Comparison of ENCODE assay signal across 21 mouse cellular contexts in the genomic region with DNA sequence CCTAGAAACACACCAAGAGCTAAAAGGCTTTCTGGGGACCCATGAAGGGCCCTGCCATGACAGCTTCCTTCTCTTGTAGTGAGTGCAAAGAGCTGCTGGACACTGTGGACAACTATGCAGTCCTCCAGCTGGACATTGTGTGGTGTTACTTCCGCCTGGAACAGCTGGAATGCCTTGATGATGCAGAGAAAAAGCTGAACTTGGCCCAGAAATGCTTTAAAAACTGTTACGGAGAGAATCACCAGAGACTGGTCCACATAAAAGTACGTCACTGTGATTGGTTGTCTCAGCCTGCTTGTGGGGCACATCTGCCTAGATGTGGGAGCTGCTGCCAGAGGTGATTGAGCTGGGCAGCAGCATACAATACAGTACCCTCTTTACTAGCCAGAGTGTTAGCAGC. TPM values are rescaled to one million over a fixed set of nuclear protein-coding genes. Genes with fewer than 3 reads are reported as not detected.
DNase-seq lines count a peak whose midpoint lies in the region; ATAC-seq and TF ChIP-seq lines count a peak whose summit lies in the region.
"Had no signal": no experiment of that assay in that cellular context is flagged by ENCODE, and none has a peak within 500 bp of the region (broad histone marks: within the 10 kb centered on the region; RNA-seq: fewer than 3 reads in every experiment).

No protein-coding gene starts in this region.

- no peak for ATAC-seq in midbrain, embryonic 11.5 days (ENCODE audit: low FRiP score)
- no peak for ATAC-seq in midbrain, postnatal 0 days (ENCODE audit: low FRiP score)
- no peak for ATAC-seq in intestine, embryonic 16.5 days
- ATAC-seq: intestine, embryonic 15.5 days had no signal

- no peak overlapping the region for H3K27ac ChIP-seq in heart, adult 2 months
- no peak overlapping the region for H3K27ac ChIP-seq in kidney, adult 2 months (ENCODE audit: insufficient read depth, low read depth, low read length)
- no peak overlapping the region for H3K27ac ChIP-seq in midbrain, embryonic 11.5 days (ENCODE audit: low read depth, low read length)
- no peak overlapping the region for H3K27ac ChIP-seq in midbrain, postnatal 0 days (ENCODE audit: low read depth, low read length)
- H3K27ac ChIP-seq in intestine, embryonic 16.5 days (ENCODE audit: low read length), result no peak overlapping the region
- H3K27ac ChIP-seq: embryonic facial prominence, embryonic 13.5 days; heart, embryonic 15.5 days; intestine, embryonic 15.5 days; macrophage; stomach, embryonic 15.5 days had no signal

- DNase-seq in heart, adult 11 months, result peak; percentile 95
- no peak for DNase-seq in heart, adult 2 months
- peak; percentile 46 for DNase-seq in kidney, adult 2 months
- DNase-seq in kidney, adult 8-10 months, result no peak
- peak; percentile 28 for DNase-seq in midbrain, embryonic 11.5 days (ENCODE audit: low spot score, missing footprints)
- DNase-seq in midbrain, postnatal 0 days (ENCODE audit: low spot score), result no peak
- peak; percentile 55 to 76 for DNase-seq in lung, postnatal 4 days
- DNase-seq: adrenal gland, adult 8-10 months; cerebellum, adult 2 months; gastrocnemius, postnatal 10 days; liver; spleen, adult 18-20 months; thymus, postnatal 14 days had no signal

- TF ChIP-seq POLR2A in heart, adult 2 months (IDR thresholded peaks at IDR 0.05; ENCODE audit: insufficient read depth, low read depth, low read length), result no peak
- no peak for TF ChIP-seq POLR2A in kidney, adult 2 months (IDR thresholded peaks at IDR 0.05; ENCODE audit: low read depth, low read length)

- intact Hi-C loops in heart, adult 2 months (cut with DNase I), result no loop called here

- H3K9ac ChIP-seq in heart, adult 2 months (ENCODE audit: low read depth, low read length), result no peak overlapping the region
- no peak overlapping the region for H3K9ac ChIP-seq in midbrain, embryonic 11.5 days (ENCODE audit: low read length)
- H3K9ac ChIP-seq in midbrain, postnatal 0 days (replicated peaks; ENCODE audit: low read length, poor library complexity, severe bottlenecking), result no peak overlapping the region
- H3K9ac ChIP-seq in intestine, embryonic 16.5 days (ENCODE audit: low read depth, low read length), result no peak overlapping the region
- H3K9ac ChIP-seq: embryonic facial prominence, embryonic 13.5 days; heart, embryonic 15.5 days; intestine, embryonic 15.5 days; stomach, embryonic 15.5 days had no signal

- H3K9me3 ChIP-seq in midbrain, embryonic 11.5 days (ENCODE audit: control insufficient read depth, low read length), result no peaks in the 10 kb centered on the region
- H3K9me3 ChIP-seq in midbrain, postnatal 0 days (ENCODE audit: low read length), result no peaks in the 10 kb centered on the region
- H3K9me3 ChIP-seq in intestine, embryonic 16.5 days (ENCODE audit: control insufficient read depth, low read length), result no peaks in the 10 kb centered on the region
- H3K9me3 ChIP-seq: embryonic facial prominence, embryonic 13.5 days; heart, embryonic 15.5 days; intestine, embryonic 15.5 days; stomach, embryonic 15.5 days had no signal

- 72% methylated on average over 3 of the region's 3 CpGs for WGBS in heart, adult 2 months
- WGBS in kidney, adult 2 months, result 82% methylated on average over 3 of the region's 3 CpGs
- 89% methylated on average over 3 of the region's 3 CpGs for WGBS in midbrain, embryonic 11.5 days
- 85% methylated on average over 3 of the region's 3 CpGs for WGBS in midbrain, postnatal 0 days
- 82% methylated on average over 3 of the region's 3 CpGs for WGBS in intestine, embryonic 16.5 days

- no peaks in the 10 kb centered on the region; the same call in 1 of the 2 replicates for H3K4me1 ChIP-seq in heart, adult 2 months (ENCODE audit: control insufficient read depth, insufficient read depth, low read length)
- H3K4me1 ChIP-seq in kidney, adult 2 months (ENCODE audit: control insufficient read depth, insufficient read depth, low read length), result no peaks in the 10 kb centered on the region
- 0 out of 2 replicates have a peak, but pooled peaks cover 2% of the 10 kb centered on the region for H3K4me1 ChIP-seq in midbrain, embryonic 11.5 days (ENCODE audit: control insufficient read depth, insufficient read depth, low read length)
- H3K4me1 ChIP-seq in midbrain, postnatal 0 days (ENCODE audit: insufficient read depth, low read length), result no peaks in the 10 kb centered on the region
- no peaks in the 10 kb centered on the region for H3K4me1 ChIP-seq in intestine, embryonic 16.5 days (ENCODE audit: control insufficient read depth, insufficient read depth, low read length)
- H3K4me1 ChIP-seq: embryonic facial prominence, embryonic 13.5 days; heart, embryonic 15.5 days; intestine, embryonic 15.5 days; stomach, embryonic 15.5 days had no signal

- no peak overlapping the region for H3K4me3 ChIP-seq in heart, adult 2 months
- no peak overlapping the region for H3K4me3 ChIP-seq in kidney, adult 2 months (ENCODE audit: insufficient read depth, low read depth, low read length)
- H3K4me3 ChIP-seq in midbrain, embryonic 11.5 days (ENCODE audit: low read depth, low read length), result no peak overlapping the region
- no peak overlapping the region for H3K4me3 ChIP-seq in midbrain, postnatal 0 days (ENCODE audit: low read depth, low read length)
- no peak overlapping the region for H3K4me3 ChIP-seq in intestine, embryonic 16.5 days (ENCODE audit: low read length)
- H3K4me3 ChIP-seq: embryonic facial prominence, embryonic 13.5 days; heart, embryonic 15.5 days; intestine, embryonic 15.5 days; stomach, embryonic 15.5 days had no signal

- no peak for TF ChIP-seq EP300 in heart, adult 2 months (IDR thresholded peaks at IDR 0.05; ENCODE audit: insufficient read depth, low read depth, low read length)

- no peak for TF ChIP-seq CTCF in heart, adult 2 months (IDR thresholded peaks at IDR 0.05)
- no peak for TF ChIP-seq CTCF in kidney, adult 2 months (conservative IDR thresholded peaks at IDR 0.05; ENCODE audit: insufficient read depth, insufficient read length, low read depth, low read length)
- no peak for TF ChIP-seq CTCF in midbrain, postnatal 0 days (IDR thresholded peaks at IDR 0.05)

- H3K27me3 ChIP-seq in heart, adult 2 months (ENCODE audit: control insufficient read depth, insufficient read depth, low read length), result no peaks in the 10 kb centered on the region
- no peaks in the 10 kb centered on the region for H3K27me3 ChIP-seq in kidney, adult 2 months (replicated peaks; ENCODE audit: control insufficient read depth, insufficient read depth, low read length)
- H3K27me3 ChIP-seq in midbrain, embryonic 11.5 days (ENCODE audit: control insufficient read depth, insufficient read depth, low read length), result no peaks in the 10 kb centered on the region
- H3K27me3 ChIP-seq in midbrain, postnatal 0 days (ENCODE audit: insufficient read depth, low read length), result no peaks in the 10 kb centered on the region
- no peaks in the 10 kb centered on the region for H3K27me3 ChIP-seq in intestine, embryonic 16.5 days (replicated peaks; ENCODE audit: control insufficient read depth, insufficient read depth, low read length)
- H3K27me3 ChIP-seq: embryonic facial prominence, embryonic 13.5 days; heart, embryonic 15.5 days; intestine, embryonic 15.5 days; stomach, embryonic 15.5 days had no signal

- H3K4me2 ChIP-seq in midbrain, embryonic 11.5 days, result no peak overlapping the region
- no peak overlapping the region for H3K4me2 ChIP-seq in midbrain, postnatal 0 days (ENCODE audit: low read depth, low read length, poor library complexity, severe bottlenecking)
- no peak overlapping the region for H3K4me2 ChIP-seq in intestine, embryonic 16.5 days (ENCODE audit: low read depth, low read length)
- H3K4me2 ChIP-seq: embryonic facial prominence, embryonic 13.5 days; heart, embryonic 15.5 days; intestine, embryonic 15.5 days; stomach, embryonic 15.5 days had no signal

- H3K79me2 ChIP-seq in heart, adult 2 months (replicated peaks; ENCODE audit: control insufficient read depth, insufficient read depth, low read length), result no peaks in the 10 kb centered on the region

- peaks cover 2% of the 10 kb centered on the region; the same call in 1 of the 2 replicates for H3K36me3 ChIP-seq in heart, adult 2 months (ENCODE audit: control insufficient read depth, insufficient read depth, low read length)
- H3K36me3 ChIP-seq in kidney, adult 2 months (ENCODE audit: control insufficient read depth, insufficient read depth, low read length), result peaks cover 8% of the 10 kb centered on the region
- H3K36me3 ChIP-seq in midbrain, embryonic 11.5 days (ENCODE audit: control insufficient read depth, insufficient read depth, low read length), result peaks cover 5% of the 10 kb centered on the region
- H3K36me3 ChIP-seq in midbrain, postnatal 0 days (ENCODE audit: insufficient read depth, low read length), result peaks cover 74% of the 10 kb centered on the region
- H3K36me3 ChIP-seq in intestine, embryonic 16.5 days (ENCODE audit: control insufficient read depth, insufficient read depth, low read length), result peaks cover 26% of the 10 kb centered on the region

RNA-seq across cellular contexts. Expression of a gene that starts 15.9 kb away (rescaled TPM):
- total RNA-seq in heart, adult 2 months (2021), result 10 to 100 TPM; 32.2 to 39.9 TPM
- 26.3 and 32.8 TPM in 2 replicates for polyA plus RNA-seq in heart, adult 2 months (2012; rRNA removed)
- polyA plus RNA-seq in kidney, adult 2 months (2012; rRNA removed), result 37.5 and 46.9 TPM in 2 replicates
- polyA plus RNA-seq in midbrain, embryonic 11.5 days (2014; fragmentation: Nextera tagmentation; extraction: Ambion mirVana), result 36.8 and 38.8 TPM in 2 replicates
- total RNA-seq in midbrain, postnatal 0 days (2014; rRNA removed), result 44.9 and 45.3 TPM in 2 replicates
- polyA plus RNA-seq in midbrain, postnatal 0 days (2015; fragmentation: Nextera tagmentation; extraction: Ambion mirVana), result 45.1 and 45.9 TPM in 2 replicates
- polyA plus RNA-seq in intestine, embryonic 16.5 days (2015; fragmentation: Nextera tagmentation; extraction: Ambion mirVana), result 26.7 and 28.1 TPM in 2 replicates

RNA-seq across cellular contexts. Expression of a gene that starts 29.3 kb away (rescaled TPM):
- total RNA-seq in heart, adult 2 months (2021), result 1 to 10 TPM in 1 of 2 experiments, under 1 TPM in 1; 0.43 to 1.0 TPM
- 0.73 and 1.4 TPM in 2 replicates for polyA plus RNA-seq in heart, adult 2 months (2012; rRNA removed)
- polyA plus RNA-seq in kidney, adult 2 months (2012; rRNA removed), result 7.0 and 8.6 TPM in 2 replicates
- 8.7 and 10.3 TPM in 2 replicates for polyA plus RNA-seq in midbrain, embryonic 11.5 days (2014; fragmentation: Nextera tagmentation; extraction: Ambion mirVana)
- 13.4 and 16.5 TPM in 2 replicates for total RNA-seq in midbrain, postnatal 0 days (2014; rRNA removed)
- polyA plus RNA-seq in midbrain, postnatal 0 days (2015; fragmentation: Nextera tagmentation; extraction: Ambion mirVana), result 6.7 and 7.0 TPM in 2 replicates
- polyA plus RNA-seq in intestine, embryonic 16.5 days (2015; fragmentation: Nextera tagmentation; extraction: Ambion mirVana), result 6.8 and 8.4 TPM in 2 replicates
- polyA plus RNA-seq: macrophage had no signal

RNA-seq across cellular contexts. Expression of a gene that starts 56.5 kb away (rescaled TPM):
- not detected for total RNA-seq in heart, adult 2 months (2021)
- not detected in 2 replicates for polyA plus RNA-seq in heart, adult 2 months (2012; rRNA removed)
- 0.14 and 1.4 TPM in 2 replicates for polyA plus RNA-seq in kidney, adult 2 months (2012; rRNA removed)
- 0.68 and 1.2 TPM in 2 replicates for polyA plus RNA-seq in midbrain, embryonic 11.5 days (2014; fragmentation: Nextera tagmentation; extraction: Ambion mirVana)
- total RNA-seq in midbrain, postnatal 0 days (2014; rRNA removed), result not detected in 2 replicates
- polyA plus RNA-seq in midbrain, postnatal 0 days (2015; fragmentation: Nextera tagmentation; extraction: Ambion mirVana), result 2.1 and 5.0 TPM in 2 replicates
- polyA plus RNA-seq in intestine, embryonic 16.5 days (2015; fragmentation: Nextera tagmentation; extraction: Ambion mirVana), result 1.0 and 1.4 TPM in 2 replicates
- total RNA-seq: gastrocnemius, postnatal 10 days; left cerebral cortex, postnatal 25 days; neutrophil, adult 5-6 weeks had no signal
- polyA plus RNA-seq: macrophage had no signal

Comparison
In these comparisons a context has a peak if more than half of its experiments do, and no peak if none do; other contexts are left out.
1. DNase-seq: peak in heart, adult 11 months (single experiment), kidney, adult 2 months (single experiment), midbrain, embryonic 11.5 days (single experiment) and lung, postnatal 4 days (2 of 2); none in heart, adult 2 months (0 of 2), kidney, adult 8-10 months (0 of 2) and midbrain, postnatal 0 days (single experiment).